Mouse (Mus musculus) fibroblast of lung, adult 2 months (primary cell): ENCODE results near the gene Plekha6.
"Not testable (repeated sequence)": the region's sequence is repeated elsewhere in the genome, so short reads cannot be mapped to it uniquely, and the experiment has no call there.

Experiments used
- DNase-seq: peaks from one replicate; pipeline ENCODE4 v3.0.0-alpha.2; 2011; ENCODE audit warnings: low read depth

Gene Plekha6

DNA sequence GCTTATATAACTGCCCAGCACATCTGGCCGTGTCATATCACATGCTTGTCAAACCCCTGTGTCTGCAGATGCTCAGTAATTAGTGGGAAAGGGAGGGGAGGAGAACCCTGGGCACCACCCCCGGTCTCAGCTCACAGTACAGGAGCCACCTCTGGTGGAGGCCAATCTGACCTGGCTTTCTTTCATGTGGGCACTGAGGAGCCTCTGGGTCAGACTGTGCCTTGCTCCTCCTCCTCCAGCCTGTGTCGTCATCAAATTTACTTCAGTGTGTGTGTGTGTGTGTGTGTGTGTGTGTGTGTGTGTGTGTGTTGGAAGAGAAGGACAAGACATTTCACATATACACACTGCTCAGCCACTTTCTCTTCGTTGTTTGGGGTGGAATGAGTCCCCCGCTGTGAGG, 159.3 kb downstream of the Plekha6 start:
- no peak for DNase-seq

DNA sequence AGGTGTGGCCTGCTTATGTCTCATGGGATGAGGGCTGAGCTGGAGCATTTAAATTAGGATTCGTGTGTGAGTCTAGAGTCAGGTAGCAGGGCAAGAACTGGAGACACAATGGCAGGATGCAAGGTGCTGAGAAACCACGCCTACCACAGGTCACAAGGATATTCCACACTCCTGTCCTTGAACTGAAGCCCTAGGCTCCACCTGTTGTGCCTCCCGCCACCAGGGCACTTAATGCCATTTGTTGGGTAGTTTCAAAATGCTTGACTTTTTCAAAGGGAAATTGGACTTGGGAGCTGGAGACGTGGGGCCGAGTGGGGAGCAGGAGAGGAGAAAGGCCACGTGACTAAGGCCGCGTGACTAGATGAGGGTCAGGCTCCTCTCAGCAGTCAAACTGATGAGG, 161.9 kb downstream of the Plekha6 start:
- DNase-seq: no peak

DNA sequence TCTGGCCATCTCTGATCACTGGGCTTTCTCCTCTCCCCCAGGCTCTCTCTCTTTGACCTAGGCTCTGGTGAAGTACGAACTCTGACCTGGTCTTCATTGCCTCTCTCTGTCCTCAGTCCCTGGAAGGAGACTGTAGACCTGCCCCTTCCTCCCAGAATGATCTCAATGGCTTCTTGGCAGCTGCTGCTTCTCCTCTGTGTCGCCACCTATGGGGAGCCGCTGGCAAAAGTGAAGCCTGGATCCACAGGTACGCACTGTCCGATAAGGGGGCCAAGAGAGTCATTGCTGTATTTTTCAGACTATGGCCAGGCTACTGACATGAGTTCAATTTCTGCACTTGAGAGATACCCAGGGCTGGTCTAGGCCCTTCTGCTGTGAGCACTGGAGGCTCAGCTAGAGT, 163.1 kb downstream of the Plekha6 start:
- no peak for DNase-seq

DNA sequence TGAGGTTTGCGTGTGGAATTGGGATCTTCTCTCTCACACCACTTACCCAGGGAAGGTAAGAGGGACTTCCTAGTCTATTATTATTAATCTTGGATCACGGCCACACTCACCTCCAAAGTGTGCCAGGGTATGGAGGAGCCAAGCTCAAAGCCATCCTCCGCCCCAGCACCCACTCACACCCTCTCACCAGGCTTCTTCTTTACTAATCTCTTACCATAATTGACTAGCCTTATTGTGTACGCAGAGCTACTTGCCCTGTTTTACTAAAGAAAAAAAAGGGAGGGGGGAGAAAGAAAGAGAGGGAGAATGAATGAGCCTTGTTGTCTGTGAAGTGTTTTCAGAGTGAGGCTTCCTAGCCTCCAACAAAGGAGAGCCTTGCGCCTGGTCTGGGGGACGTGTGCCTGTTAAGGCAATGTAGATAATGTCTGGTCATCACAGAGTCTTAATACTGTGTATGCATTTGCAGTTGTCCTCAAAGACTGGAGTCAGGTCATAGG, 164.3 kb downstream of the Plekha6 start:
- DNase-seq: no peak

DNA sequence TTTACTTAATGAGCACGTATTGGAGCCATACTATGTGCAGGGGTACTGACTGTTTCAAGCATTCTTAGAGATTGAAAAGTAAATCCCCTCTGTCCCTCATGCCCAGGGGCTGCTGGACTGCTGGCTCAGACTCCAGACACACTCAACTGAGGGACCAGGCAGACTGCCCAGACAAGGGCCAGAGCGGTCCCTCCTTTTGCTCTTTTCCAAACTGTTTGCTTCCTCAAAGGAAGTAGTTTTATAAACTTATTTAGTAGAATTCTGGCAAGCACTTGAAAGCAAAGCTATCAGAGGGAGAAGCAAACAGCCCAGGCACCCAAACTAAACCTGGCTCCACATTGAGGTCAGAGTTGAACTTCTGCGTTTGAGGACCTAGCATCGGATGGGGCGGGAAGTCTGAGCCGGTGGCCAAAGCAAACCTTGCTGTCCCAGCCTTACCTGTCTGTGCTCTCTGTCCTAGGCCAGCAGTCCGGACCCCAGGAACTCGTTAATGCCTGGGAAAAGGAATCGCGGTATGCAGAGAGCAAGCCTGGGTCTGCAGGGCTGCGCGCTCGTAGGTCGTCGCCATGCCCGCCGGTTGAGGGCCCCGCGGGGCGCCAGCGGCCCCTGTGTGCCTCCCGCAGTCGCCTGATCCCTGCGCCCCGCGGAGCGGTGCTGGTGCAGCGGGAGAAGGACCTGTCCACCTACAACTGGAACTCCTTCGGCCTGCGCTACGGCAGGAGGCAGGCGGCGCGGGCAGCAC, 165.1 kb downstream of the Plekha6 start:
- DNase-seq: no peak

DNA sequence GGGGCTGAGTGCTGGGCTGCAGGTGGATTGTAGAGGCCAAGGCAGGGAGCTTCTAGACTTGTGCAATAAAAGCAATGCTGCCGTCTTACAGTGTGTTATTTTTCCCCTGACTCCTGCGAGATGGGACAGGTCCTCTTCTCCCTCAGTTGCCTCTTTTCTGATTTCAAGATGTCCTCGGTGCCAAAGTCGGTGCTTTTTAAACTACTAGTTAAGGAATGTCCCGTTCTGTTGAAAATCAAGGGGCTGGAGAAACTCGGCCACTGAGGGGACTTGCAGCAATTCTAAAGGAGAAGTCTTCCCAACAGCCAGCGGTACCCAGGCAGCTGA, 165.6 kb downstream of the Plekha6 start:
- DNase-seq: no peak

DNA sequence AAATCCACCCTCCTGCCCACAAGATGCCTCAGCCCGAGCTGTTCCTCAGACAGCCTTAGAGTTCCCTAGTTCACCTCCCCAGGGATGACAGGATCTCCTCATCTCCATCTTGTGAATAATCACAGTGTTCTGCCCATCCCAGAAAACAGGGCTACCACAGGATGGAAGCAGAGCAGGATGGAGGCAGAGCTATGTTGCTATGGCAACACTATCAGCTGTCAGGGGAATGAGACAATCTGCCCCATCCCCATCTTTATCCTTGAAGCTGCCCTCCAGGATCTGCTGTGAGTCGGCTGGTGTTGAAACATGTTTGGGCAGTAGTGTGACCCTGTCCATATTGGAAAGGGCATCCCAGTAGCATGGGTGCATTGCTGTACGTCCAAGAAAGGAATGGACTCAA, 167.1 kb downstream of the Plekha6 start:
- no peak for DNase-seq

DNA sequence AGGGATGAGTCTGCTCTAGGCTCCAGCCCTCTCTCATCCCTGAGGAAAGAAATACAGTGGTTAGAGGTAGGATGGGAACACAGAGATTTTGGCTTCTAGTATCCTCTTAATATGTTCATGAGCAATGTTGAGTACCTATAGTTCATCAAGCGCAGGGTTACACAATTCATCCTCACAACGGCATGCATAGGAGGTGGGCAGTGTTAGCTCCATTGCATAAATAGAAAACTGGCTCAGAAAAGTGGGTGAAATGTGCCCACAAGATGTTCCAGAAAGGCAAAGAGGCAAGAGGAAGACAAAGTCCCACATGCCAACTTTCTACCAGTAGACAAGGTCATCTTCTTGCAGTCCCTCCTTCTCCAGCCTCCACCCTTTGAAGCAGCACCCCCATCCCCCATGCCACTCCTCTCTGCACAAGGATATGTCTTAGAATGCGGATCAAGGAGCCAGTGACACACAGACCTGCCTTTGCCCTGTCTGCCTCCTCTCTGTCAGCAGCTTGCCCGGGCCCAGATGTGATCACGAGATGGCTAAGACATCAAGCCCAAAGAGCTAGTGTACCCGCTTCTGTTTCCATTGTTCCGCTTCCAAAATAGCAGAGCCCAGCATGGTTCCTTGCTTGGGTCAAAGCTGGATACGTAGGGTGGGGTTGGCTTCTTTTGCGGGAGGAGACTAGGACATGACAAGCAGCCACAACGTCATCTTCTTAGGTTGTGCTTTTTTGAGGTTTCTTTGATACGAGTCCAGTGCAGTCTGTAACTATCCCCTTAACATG, 168.8 kb downstream of the Plekha6 start:
- DNase-seq: no peak

DNA sequence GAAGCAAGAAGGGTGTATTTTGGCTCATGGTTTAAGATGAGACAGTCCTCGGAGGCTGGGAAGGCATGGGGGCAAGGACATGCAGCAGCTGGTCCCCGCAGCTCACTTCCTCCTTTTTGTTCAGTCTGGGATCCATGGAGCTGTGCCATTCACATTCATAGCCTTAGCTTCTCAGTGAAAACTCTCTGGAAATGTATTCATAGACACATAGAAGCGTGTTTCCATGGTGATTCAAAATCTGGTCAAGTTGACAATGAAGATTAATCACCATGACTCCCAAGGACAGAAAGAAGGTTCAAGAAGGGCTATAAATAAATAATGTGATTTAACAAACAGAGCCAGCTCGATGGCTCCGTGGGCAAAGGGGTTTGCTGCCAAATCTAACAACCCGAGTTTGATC, 169.9 kb downstream of the Plekha6 start:
- no peak for DNase-seq

DNA sequence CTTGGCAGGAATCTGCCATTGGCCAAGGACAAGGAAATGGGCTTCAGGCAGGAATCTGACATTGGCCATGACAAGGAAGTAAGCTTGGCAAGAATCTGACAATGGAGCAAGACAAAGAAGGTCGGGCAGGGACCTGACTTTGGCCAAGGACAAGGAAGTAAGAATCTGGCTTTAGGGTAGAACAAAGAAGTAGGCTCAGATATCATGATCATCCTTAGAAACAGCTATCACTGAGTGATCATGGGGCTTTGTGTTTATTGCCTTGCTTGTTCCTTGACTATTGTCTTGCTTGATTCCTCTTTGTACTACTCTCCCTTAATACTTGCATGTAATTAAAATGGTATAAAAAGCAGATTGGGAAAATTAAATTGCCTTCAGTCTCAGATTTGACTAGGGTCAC, 176.4 kb downstream of the Plekha6 start:
- DNase-seq: not testable (repeated sequence)

DNA sequence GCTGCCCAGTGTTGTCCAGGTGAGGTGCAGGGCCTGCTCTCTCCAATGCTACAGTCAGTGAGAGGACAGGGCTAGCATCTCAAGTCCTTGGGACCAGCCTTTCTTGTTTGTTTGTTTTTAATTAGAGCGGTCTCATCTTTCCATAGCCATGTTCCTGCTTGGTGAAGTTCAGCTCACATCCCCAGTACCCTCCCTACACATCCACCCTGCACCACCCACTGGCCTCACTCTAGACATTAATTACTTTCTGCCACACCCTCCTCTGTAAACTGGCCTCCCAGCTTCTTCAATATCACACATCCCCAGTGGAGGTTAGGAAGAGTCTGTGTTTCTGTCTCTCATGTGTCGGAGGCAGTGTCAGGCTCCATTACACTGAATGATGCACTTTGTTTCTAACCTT, 180.3 kb downstream of the Plekha6 start:
- no peak for DNase-seq

DNA sequence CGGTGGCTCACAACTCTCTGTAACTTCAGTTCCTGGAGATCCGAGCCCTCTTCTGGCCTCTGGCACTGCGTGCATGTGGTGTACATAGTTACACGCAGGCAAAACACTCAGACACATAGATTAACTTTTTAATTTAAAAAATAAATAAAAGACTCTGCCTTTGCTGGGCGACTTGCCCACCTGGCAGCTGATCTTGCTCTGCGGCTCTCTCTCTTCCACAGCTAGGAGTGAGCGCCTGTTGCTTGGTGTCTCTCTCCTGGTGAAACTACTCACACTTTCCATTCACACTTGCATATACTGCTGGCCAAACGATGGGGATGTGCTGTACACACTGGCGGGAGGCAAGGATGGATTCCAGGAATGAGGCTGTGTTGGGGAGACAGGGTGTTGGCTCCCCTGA, 182.5 kb downstream of the Plekha6 start:
- no peak for DNase-seq

DNA sequence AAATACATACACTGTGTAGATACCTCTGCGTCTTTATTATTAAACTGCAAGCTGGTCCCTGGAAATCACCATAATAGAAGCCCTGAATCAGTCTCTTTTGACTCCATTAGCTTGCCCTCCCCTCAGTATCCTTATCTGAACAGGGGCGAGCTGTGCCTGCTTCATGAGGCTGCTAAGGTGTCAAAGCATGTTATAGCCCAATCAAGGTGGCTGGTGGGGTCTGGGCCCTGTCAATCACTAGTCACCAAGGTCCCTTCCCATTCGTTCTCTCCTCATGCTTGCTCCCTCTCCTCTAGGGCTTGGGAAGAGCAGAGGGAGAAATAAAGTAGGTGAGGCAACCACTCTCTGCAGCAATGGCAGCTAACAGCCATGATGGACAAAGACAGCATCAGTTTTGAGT, 183.2 kb downstream of the Plekha6 start:
- no peak for DNase-seq

DNA sequence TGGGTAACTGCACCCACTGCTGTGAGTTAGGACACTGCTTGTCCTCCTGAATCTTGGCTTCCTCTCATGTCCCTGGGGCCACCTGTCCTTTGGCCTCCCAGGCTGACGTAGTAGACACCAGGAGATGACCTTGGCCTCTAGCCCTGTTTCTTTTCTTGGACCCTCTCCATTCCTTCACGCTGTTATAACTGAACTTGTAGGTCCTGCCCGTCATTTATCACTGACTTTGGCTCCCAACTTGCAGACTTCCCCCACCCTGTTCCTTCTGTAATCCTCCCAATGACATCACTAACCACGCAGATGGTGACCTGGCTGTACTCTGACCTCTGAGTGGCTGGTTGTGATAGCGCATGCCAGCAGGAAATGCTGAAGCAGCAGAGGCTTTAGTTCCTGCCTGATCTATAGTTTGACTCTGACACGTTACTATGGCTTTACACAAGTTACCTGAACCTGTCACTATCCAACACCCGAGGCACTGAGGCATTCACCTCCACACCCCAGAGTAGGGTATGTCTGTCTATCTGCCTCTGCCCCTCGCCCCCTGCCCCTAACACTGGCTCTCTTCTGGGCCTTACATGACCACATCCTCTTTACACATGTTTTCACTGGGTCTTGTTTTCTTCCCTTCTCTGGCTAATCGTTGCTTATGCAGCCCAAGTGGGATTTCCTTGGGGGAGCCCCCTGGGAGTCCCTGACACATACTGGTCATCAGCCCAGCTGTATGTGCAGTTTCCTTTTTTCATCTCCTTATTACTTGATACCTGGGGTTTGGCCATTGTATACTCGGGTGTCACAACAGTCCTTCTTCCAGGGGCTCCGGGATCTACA, 183.9 kb downstream of the Plekha6 start:
- no peak for DNase-seq

DNA sequence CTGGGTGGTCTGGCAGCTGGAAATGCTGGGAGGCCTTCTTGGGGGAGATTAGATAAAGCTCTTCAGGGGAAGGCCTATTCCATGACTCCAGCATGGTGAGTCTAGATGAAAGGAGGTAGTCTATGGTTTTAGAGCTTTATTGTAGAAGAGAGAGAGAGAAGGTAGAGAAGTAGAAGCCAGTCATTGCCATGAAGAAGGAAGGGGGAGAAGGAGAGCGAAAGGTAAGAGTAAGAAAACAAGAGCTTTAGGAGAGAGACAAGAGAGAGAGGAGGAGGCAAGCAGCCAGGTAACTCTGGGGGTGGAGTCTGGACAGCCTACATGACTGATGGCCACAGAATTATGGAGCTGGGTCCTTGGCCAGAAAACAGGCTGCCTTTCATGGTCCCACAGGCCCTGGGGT, 186.2 kb downstream of the Plekha6 start, which contains the start of gene Ren1:
Gene Ren1 (plus strand): TSS at position 301 of the 400 bp plus-strand sequence.
- no peak for DNase-seq

DNA sequence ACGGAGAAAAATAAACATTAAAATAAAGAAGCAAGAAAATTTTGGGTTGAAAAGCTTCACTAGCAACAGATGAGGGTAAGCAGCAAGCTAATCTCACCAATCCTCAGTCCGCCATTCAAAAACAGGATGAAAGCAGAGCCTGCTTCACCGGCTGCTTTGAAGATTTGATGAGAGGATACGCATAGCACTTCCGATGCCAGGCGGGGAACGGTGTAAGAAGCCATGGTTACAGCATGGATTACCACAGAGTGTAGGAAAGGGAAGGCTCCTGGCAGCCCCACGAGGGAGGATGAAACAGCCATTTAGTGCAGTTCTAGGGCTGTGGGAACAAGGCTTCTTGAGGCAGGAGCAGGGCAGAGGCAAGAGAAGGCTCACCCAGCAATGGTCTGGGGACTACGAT, 187.8 kb downstream of the Plekha6 start:
- no peak for DNase-seq
